Comparison of ENCODE assay signal across 29 mouse cellular contexts in genomic region chr6:112907887-112908584, GRCm38 (mm10). TPM values are rescaled to one million over a fixed set of nuclear protein-coding genes. Genes with fewer than 3 reads are reported as not detected.
DNase-seq lines count a peak whose midpoint lies in the region; ATAC-seq and TF ChIP-seq lines count a peak whose summit lies in the region.
"Had no signal": no experiment of that assay in that cellular context is flagged by ENCODE, and none has a peak within 500 bp of the region (broad histone marks: within the 10 kb centered on the region; RNA-seq: fewer than 3 reads in every experiment).

No protein-coding gene starts in this region.

- ATAC-seq in frontal cortex, adult (ENCODE audit: low TSS enrichment): peak; percentile 62; the same call in 1 of the 2 replicates
- peak; percentile 32; the same call in 1 of the 2 replicates for ATAC-seq in liver, embryonic 12.5 days
- ATAC-seq in liver, postnatal 0 days: no peak
- ATAC-seq in megakaryocyte progenitor cell, adult 5-6 weeks (replicated peaks; ENCODE audit: poor library complexity): peak; percentile 54
- ATAC-seq: activated CD4-positive, CD25-positive, alpha-beta regulatory T cell, adult 4 months; CD4-positive, CD25-positive, alpha-beta regulatory T cell, adult 4 months; forebrain, embryonic 14.5 days; Patski had no signal

- H3K4me2 ChIP-seq in liver, embryonic 12.5 days: no peak overlapping the region
- no peak overlapping the region for H3K4me2 ChIP-seq in liver, postnatal 0 days (ENCODE audit: low read depth, low read length)
- H3K4me2 ChIP-seq: embryonic facial prominence, embryonic 13.5 days; embryonic facial prominence, embryonic 15.5 days; forebrain, embryonic 12.5 days had no signal

- no peak for TF ChIP-seq POLR2A in kidney, adult 2 months (IDR thresholded peaks at IDR 0.05; ENCODE audit: low read depth, low read length)

- H3K9ac ChIP-seq in liver, embryonic 12.5 days: no peak overlapping the region
- no peak overlapping the region for H3K9ac ChIP-seq in liver, postnatal 0 days (replicated peaks)
- H3K9ac ChIP-seq: embryonic facial prominence, embryonic 13.5 days; embryonic facial prominence, embryonic 15.5 days; forebrain, embryonic 12.5 days had no signal

- DNase-seq in frontal cortex, postnatal 36 days (ENCODE audit: low spot score in 2 of 2): no peak
- DNase-seq in liver, postnatal 0 days: no peak
- no peak for DNase-seq in ovary, postnatal 10 days (ENCODE audit: low spot score)
- DNase-seq in kidney, adult 2 months: no peak
- DNase-seq: adrenal gland, adult 8-10 months; adrenal gland, postnatal 14 days; adrenal gland, postnatal 36 days; B cell, adult 2 months; cerebellum, adult 11 months; cerebellum, adult 18-20 months; cerebellum, adult 8-10 months; cerebellum, adult 9-11 months; cerebellum, postnatal 14 days; cerebellum, postnatal 36 days; embryo, embryonic 11 days had no signal

- H3K9me3 ChIP-seq in liver, embryonic 12.5 days (replicated peaks): no peaks in the 10 kb centered on the region
- H3K9me3 ChIP-seq in liver, postnatal 0 days (ENCODE audit: low read length): no peaks in the 10 kb centered on the region
- H3K9me3 ChIP-seq: embryonic facial prominence, embryonic 13.5 days; embryonic facial prominence, embryonic 15.5 days; forebrain, embryonic 10.5 days; forebrain, embryonic 12.5 days; G1E had no signal

- no peak overlapping the region for H3K27ac ChIP-seq in liver, embryonic 12.5 days
- no peak overlapping the region for H3K27ac ChIP-seq in liver, postnatal 0 days (ENCODE audit: low read depth)
- H3K27ac ChIP-seq in kidney, adult 2 months (ENCODE audit: insufficient read depth, low read depth, low read length): no peak overlapping the region
- H3K27ac ChIP-seq: embryonic facial prominence, embryonic 13.5 days; embryonic facial prominence, embryonic 15.5 days; forebrain, embryonic 10.5 days; forebrain, embryonic 12.5 days had no signal

- H3K36me3 ChIP-seq in liver, embryonic 12.5 days: no peaks in the 10 kb centered on the region
- H3K36me3 ChIP-seq in liver, postnatal 0 days (replicated peaks; ENCODE audit: insufficient read depth, low read length): no peaks in the 10 kb centered on the region
- no peaks in the 10 kb centered on the region for H3K36me3 ChIP-seq in kidney, adult 2 months (ENCODE audit: control insufficient read depth, insufficient read depth, low read length)
- H3K36me3 ChIP-seq: embryonic facial prominence, embryonic 13.5 days; embryonic facial prominence, embryonic 15.5 days; G1E had no signal

- no peak for TF ChIP-seq EP300 in liver, postnatal 0 days (IDR thresholded peaks at IDR 0.05; ENCODE audit: low read depth)

- no peak for TF ChIP-seq CTCF in liver, postnatal 0 days (IDR thresholded peaks at IDR 0.05; ENCODE audit: low read depth)
- no peak for TF ChIP-seq CTCF in kidney, adult 2 months (conservative IDR thresholded peaks at IDR 0.05; ENCODE audit: insufficient read depth, insufficient read length, low read depth, low read length)

- no peak overlapping the region for H3K4me3 ChIP-seq in liver, embryonic 12.5 days
- H3K4me3 ChIP-seq in liver, postnatal 0 days (ENCODE audit: low read depth, low read length): no peak overlapping the region
- H3K4me3 ChIP-seq in kidney, adult 2 months (ENCODE audit: insufficient read depth, low read depth, low read length): no peak overlapping the region
- H3K4me3 ChIP-seq: embryonic facial prominence, embryonic 13.5 days; embryonic facial prominence, embryonic 15.5 days; erythroblast, embryonic 14.5 days; forebrain, embryonic 10.5 days; forebrain, embryonic 12.5 days had no signal

- H3K27me3 ChIP-seq in liver, embryonic 12.5 days (replicated peaks): no peaks in the 10 kb centered on the region
- H3K27me3 ChIP-seq in liver, postnatal 0 days (ENCODE audit: insufficient read depth, low read length): no peaks in the 10 kb centered on the region
- H3K27me3 ChIP-seq in kidney, adult 2 months (replicated peaks; ENCODE audit: control insufficient read depth, insufficient read depth, low read length): no peaks in the 10 kb centered on the region
- H3K27me3 ChIP-seq: CH12.LX; embryonic facial prominence, embryonic 13.5 days; embryonic facial prominence, embryonic 15.5 days; forebrain, embryonic 12.5 days; Patski had no signal

- WGBS in liver, embryonic 12.5 days (ENCODE audit: insufficient replicate concordance): 20% methylated on average over 8 of the region's 8 CpGs
- WGBS in liver, postnatal 0 days (ENCODE audit: insufficient replicate concordance): 45% methylated on average over 8 of the region's 8 CpGs
- 83% methylated on average over 8 of the region's 8 CpGs for WGBS in kidney, adult 2 months

- peaks cover 27% of the 10 kb centered on the region for H3K4me1 ChIP-seq in liver, embryonic 12.5 days
- H3K4me1 ChIP-seq in liver, postnatal 0 days (ENCODE audit: insufficient read depth): no peaks in the 10 kb centered on the region
- no peaks in the 10 kb centered on the region for H3K4me1 ChIP-seq in kidney, adult 2 months (ENCODE audit: control insufficient read depth, insufficient read depth, low read length)
- H3K4me1 ChIP-seq: embryonic facial prominence, embryonic 15.5 days had no signal

RNA-seq across cellular contexts. Expression of gene Srgap3, which starts 39.0 kb away (rescaled TPM):
- 0.85 and 1.3 TPM in 2 replicates for polyA plus RNA-seq in liver, embryonic 12.5 days (2016; fragmentation: Nextera tagmentation; extraction: Ambion mirVana)
- polyA plus RNA-seq in liver, postnatal 0 days (2015; fragmentation: Nextera tagmentation; extraction: Ambion mirVana): 0.13 and 0.26 TPM in 2 replicates
- 2.0 and 2.5 TPM in 2 replicates for total RNA-seq in megakaryocyte progenitor cell, adult 5-6 weeks (2015)
- 0.79 and 1.9 TPM in 2 replicates for total RNA-seq in megakaryocyte progenitor cell, adult 5-6 weeks (2017)
- 5.5 and 5.8 TPM in 2 replicates for polyA plus RNA-seq in kidney, adult 2 months (2012; rRNA removed)
- polyA plus RNA-seq: G1E had no signal
